Mouse (Mus musculus) kidney, adult 2 months (tissue): ENCODE results near the gene Ell.

Experiments
- CTCF ChIP-seq: fragments of 200-500 bp; conservative IDR thresholded peaks from 2 replicates; pipeline ENCODE4 v1.5.1; 2011; ENCODE audit warnings: low read depth, mild to moderate bottlenecking, control low read depth, low read length, moderate library complexity, mixed read lengths; ENCODE audit not compliant: insufficient read depth, insufficient read length
- POLR2A ChIP-seq: fragments of 200-500 bp; IDR thresholded peaks from one replicate; pipeline ENCODE4 v1.6.1; 2011; ENCODE audit warnings: low read depth, low read length, control low read depth

GRCm38 (mm10) chr8:70583476-70584387 is 44.5 kb downstream of the Ell start:
- no peak for TF ChIP-seq CTCF
- no peak for TF ChIP-seq POLR2A
